10 mouse cellular contexts compared by ENCODE assay signal in genomic region chr12:110837192-110837841, GRCm38 (mm10). TPM values are rescaled to one million over a fixed set of nuclear protein-coding genes. Genes with fewer than 3 reads are reported as not detected.
A peak's percentile ranks its signal among the peaks of the same experiment; 100 is the strongest.
DNase-seq lines count a peak whose midpoint lies in the region; ATAC-seq lines count a peak whose summit lies in the region.
"Had no signal": no experiment of that assay in that cellular context is flagged by ENCODE, and none has a peak within 500 bp of the region (broad histone marks: within the 10 kb centered on the region; RNA-seq: fewer than 3 reads in every experiment).

No protein-coding gene starts in this region.

- peaks cover 8% of the 10 kb centered on the region for H3K4me1 ChIP-seq in neural tube, embryonic 11.5 days (ENCODE audit: control insufficient read depth, insufficient read depth, low read length)
- H3K4me1 ChIP-seq in hindbrain, embryonic 11.5 days (replicated peaks; ENCODE audit: control insufficient read depth, insufficient read depth, low read length): peaks cover 3% of the 10 kb centered on the region; the same call in 1 of the 2 replicates
- H3K4me1 ChIP-seq in limb, embryonic 12.5 days (replicated peaks): peaks cover 9% of the 10 kb centered on the region

- peak overlapping the region; percentile 30 for H3K27ac ChIP-seq in neural tube, embryonic 11.5 days (ENCODE audit: low read depth, low read length)
- H3K27ac ChIP-seq in hindbrain, embryonic 11.5 days (ENCODE audit: low read depth, low read length): peak overlapping the region; percentile 74
- H3K27ac ChIP-seq in limb, embryonic 12.5 days: peak overlapping the region; percentile 66

- no peak overlapping the region for H3K4me2 ChIP-seq in neural tube, embryonic 11.5 days (ENCODE audit: low read depth)
- peak overlapping the region; percentile 6; the same call in 1 of the 2 replicates for H3K4me2 ChIP-seq in hindbrain, embryonic 11.5 days (replicated peaks; ENCODE audit: low read depth, low read length)
- peak overlapping the region; percentile 16; the same call in 1 of the 2 replicates for H3K4me2 ChIP-seq in limb, embryonic 12.5 days

- no peaks in the 10 kb centered on the region for H3K36me3 ChIP-seq in neural tube, embryonic 11.5 days (ENCODE audit: control insufficient read depth, insufficient read depth, low read length)
- H3K36me3 ChIP-seq in hindbrain, embryonic 11.5 days (ENCODE audit: control insufficient read depth, insufficient read depth, low read length): no peaks in the 10 kb centered on the region
- no peaks in the 10 kb centered on the region for H3K36me3 ChIP-seq in limb, embryonic 12.5 days

- H3K4me3 ChIP-seq in neural tube, embryonic 11.5 days (ENCODE audit: low read depth, low read length): no peak overlapping the region
- no peak overlapping the region for H3K4me3 ChIP-seq in hindbrain, embryonic 11.5 days (ENCODE audit: low read depth, low read length)
- H3K4me3 ChIP-seq in limb, embryonic 12.5 days (replicated peaks): 0 out of 2 replicates have a peak overlapping the region, but pooled peaks have one; percentile 7
- H3K4me3 ChIP-seq: megakaryocyte, embryonic 14.5 days had no signal

- WGBS in neural tube, embryonic 11.5 days: 36% methylated on average over 5 of the region's 5 CpGs
- 41% methylated on average over 5 of the region's 5 CpGs for WGBS in hindbrain, embryonic 11.5 days
- 41% methylated on average over 5 of the region's 5 CpGs for WGBS in limb, embryonic 12.5 days

- 0 out of 2 replicates have a peak overlapping the region, but pooled peaks have one; percentile 1 for H3K9ac ChIP-seq in neural tube, embryonic 11.5 days (ENCODE audit: low read length)
- H3K9ac ChIP-seq in hindbrain, embryonic 11.5 days (ENCODE audit: low read depth, low read length): 0 out of 2 replicates have a peak overlapping the region, but pooled peaks have one; percentile 7
- 0 out of 2 replicates have a peak overlapping the region, but pooled peaks have one; percentile 27 for H3K9ac ChIP-seq in limb, embryonic 12.5 days (replicated peaks)

- no peak for DNase-seq in neural tube, embryonic 11.5 days (ENCODE audit: low spot score)
- DNase-seq in neural tube, embryonic 10.5 days (ENCODE audit: extremely low spot score, low spot score): no peak
- DNase-seq in hindbrain, embryonic 11.5 days (ENCODE audit: low spot score): peak; percentile 44
- DNase-seq in cerebellum, postnatal 10 days: no peak
- DNase-seq in testis, postnatal 14 days (ENCODE audit: low spot score): no peak
- no peak for DNase-seq in adrenal gland, postnatal 25 days
- DNase-seq in thymus, postnatal 14 days: no peak
- DNase-seq: gastrocnemius, postnatal 25 days had no signal

- peak; percentile 53; the same call in 1 of the 2 replicates for ATAC-seq in neural tube, embryonic 11.5 days (ENCODE audit: insufficient read depth, low FRiP score, low TSS enrichment)
- peak; percentile 57; the same call in 1 of the 2 replicates for ATAC-seq in hindbrain, embryonic 11.5 days (ENCODE audit: low FRiP score)
- ATAC-seq in limb, embryonic 12.5 days (ENCODE audit: insufficient number of reproducible peaks, insufficient read depth, low FRiP score, low TSS enrichment, low read depth): no peak

- H3K27me3 ChIP-seq in neural tube, embryonic 11.5 days (ENCODE audit: control insufficient read depth, insufficient read depth, low read length): no peaks in the 10 kb centered on the region
- H3K27me3 ChIP-seq in hindbrain, embryonic 11.5 days (ENCODE audit: control insufficient read depth, insufficient read depth, low read length): no peaks in the 10 kb centered on the region
- peaks cover 3% of the 10 kb centered on the region; the same call in 1 of the 2 replicates for H3K27me3 ChIP-seq in limb, embryonic 12.5 days

- H3K9me3 ChIP-seq in neural tube, embryonic 11.5 days (ENCODE audit: control insufficient read depth, low read length): no peaks in the 10 kb centered on the region
- no peaks in the 10 kb centered on the region for H3K9me3 ChIP-seq in hindbrain, embryonic 11.5 days (ENCODE audit: control insufficient read depth, low read length)
- H3K9me3 ChIP-seq in limb, embryonic 12.5 days: no peaks in the 10 kb centered on the region
- H3K9me3 ChIP-seq: megakaryocyte, embryonic 14.5 days had no signal

RNA-seq across cellular contexts. Expression of gene Mok, which starts 3.4 kb away (rescaled TPM):
- 9.0 and 11.3 TPM in 2 replicates for polyA plus RNA-seq in neural tube, embryonic 11.5 days (2014; fragmentation: Nextera tagmentation; extraction: Ambion mirVana)
- 11.0 and 14.4 TPM in 2 replicates for polyA plus RNA-seq in hindbrain, embryonic 11.5 days (2014; fragmentation: Nextera tagmentation; extraction: Ambion mirVana)
- 5.7 and 6.7 TPM in 2 replicates for polyA plus RNA-seq in limb, embryonic 12.5 days (2016; fragmentation: Nextera tagmentation; extraction: Ambion mirVana)
- 1.4 and 1.5 TPM in 2 replicates for total RNA-seq in adrenal gland, postnatal 25 days (2021)
- total RNA-seq: gastrocnemius, postnatal 25 days had no signal

RNA-seq across cellular contexts. Expression of gene Zfp839, which starts 12.7 kb away (rescaled TPM):
- 3.0 and 3.7 TPM in 2 replicates for polyA plus RNA-seq in neural tube, embryonic 11.5 days (2014; fragmentation: Nextera tagmentation; extraction: Ambion mirVana)
- 2.5 and 3.2 TPM in 2 replicates for polyA plus RNA-seq in hindbrain, embryonic 11.5 days (2014; fragmentation: Nextera tagmentation; extraction: Ambion mirVana)
- 8.2 and 8.6 TPM in 2 replicates for polyA plus RNA-seq in limb, embryonic 12.5 days (2016; fragmentation: Nextera tagmentation; extraction: Ambion mirVana)
- total RNA-seq in adrenal gland, postnatal 25 days (2021): 16.3 and 17.7 TPM in 2 replicates

RNA-seq across cellular contexts. Expression of gene Cinp, which starts 51.6 kb away (rescaled TPM):
- polyA plus RNA-seq in neural tube, embryonic 11.5 days (2014; fragmentation: Nextera tagmentation; extraction: Ambion mirVana): 76.2 and 85.3 TPM in 2 replicates
- 79.4 and 82.1 TPM in 2 replicates for polyA plus RNA-seq in hindbrain, embryonic 11.5 days (2014; fragmentation: Nextera tagmentation; extraction: Ambion mirVana)
- 62.8 and 73.1 TPM in 2 replicates for polyA plus RNA-seq in limb, embryonic 12.5 days (2016; fragmentation: Nextera tagmentation; extraction: Ambion mirVana)
- 35.8 and 43.9 TPM in 2 replicates for total RNA-seq in adrenal gland, postnatal 25 days (2021)

RNA-seq across cellular contexts. Expression of gene Tecpr2, which starts 51.7 kb away (rescaled TPM):
- polyA plus RNA-seq in neural tube, embryonic 11.5 days (2014; fragmentation: Nextera tagmentation; extraction: Ambion mirVana): 5.5 and 6.1 TPM in 2 replicates
- 4.1 and 4.3 TPM in 2 replicates for polyA plus RNA-seq in hindbrain, embryonic 11.5 days (2014; fragmentation: Nextera tagmentation; extraction: Ambion mirVana)
- polyA plus RNA-seq in limb, embryonic 12.5 days (2016; fragmentation: Nextera tagmentation; extraction: Ambion mirVana): 5.2 and 6.1 TPM in 2 replicates
- 9.5 and 10.1 TPM in 2 replicates for total RNA-seq in adrenal gland, postnatal 25 days (2021)
